Mouse (Mus musculus): ENCODE data around the gene Pde4b.

Pde4b gene

GRCm38 (mm10) chr4:102406848-102407247 is 319.5 kb downstream of the Pde4b start:
- no peak for DNase-seq (ENCODE audit: low spot score)

DNA sequence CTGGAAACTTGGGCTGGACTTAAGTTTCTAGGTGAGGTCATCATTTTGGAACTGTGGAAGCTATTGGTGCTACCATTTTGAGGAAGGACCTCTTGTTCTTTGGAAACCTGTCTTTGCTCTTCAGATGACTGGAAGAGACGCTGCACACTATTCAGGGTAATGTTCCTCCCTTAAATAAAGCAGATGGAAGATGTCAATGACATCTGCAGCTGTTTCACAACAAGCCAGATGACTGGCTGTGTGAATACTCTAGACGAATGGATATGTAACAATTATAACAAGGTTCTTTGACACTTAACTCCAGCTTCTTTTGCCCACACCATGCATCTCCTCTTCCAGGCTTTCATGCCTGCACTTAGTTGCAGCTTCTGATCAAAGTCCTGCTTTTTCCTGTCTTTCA is 320.8 kb downstream of the Pde4b start:
- DNase-seq (ENCODE audit: low spot score), result no peak

GRCm38 (mm10) chr4:102408938-102409337 is 321.6 kb downstream of the Pde4b start:
- DNase-seq (ENCODE audit: low spot score), result no peak

DNA sequence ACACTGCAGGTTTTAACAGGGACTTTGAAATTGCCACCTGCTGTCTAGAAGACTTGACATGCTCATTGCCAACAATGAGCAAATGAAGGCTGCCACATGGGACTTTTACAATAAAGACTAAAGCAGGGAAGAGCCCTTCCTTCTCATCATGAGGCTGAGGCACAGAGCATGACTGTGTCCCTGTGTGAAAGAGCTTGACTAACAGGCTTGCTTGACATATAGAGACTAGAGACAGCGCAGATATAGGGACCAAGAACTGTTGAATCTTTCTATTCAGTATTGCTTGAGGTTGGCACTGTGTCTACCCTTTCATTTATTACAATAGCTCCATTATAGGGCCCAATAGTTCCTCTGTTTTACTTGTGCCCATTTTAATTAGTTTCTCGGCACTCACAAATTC is 325.8 kb downstream of the Pde4b start:
- no peak for DNase-seq (ENCODE audit: low spot score)

GRCm38 (mm10) chr4:102413794-102414193 is 326.5 kb downstream of the Pde4b start:
- DNase-seq (ENCODE audit: low spot score), result no peak

DNA sequence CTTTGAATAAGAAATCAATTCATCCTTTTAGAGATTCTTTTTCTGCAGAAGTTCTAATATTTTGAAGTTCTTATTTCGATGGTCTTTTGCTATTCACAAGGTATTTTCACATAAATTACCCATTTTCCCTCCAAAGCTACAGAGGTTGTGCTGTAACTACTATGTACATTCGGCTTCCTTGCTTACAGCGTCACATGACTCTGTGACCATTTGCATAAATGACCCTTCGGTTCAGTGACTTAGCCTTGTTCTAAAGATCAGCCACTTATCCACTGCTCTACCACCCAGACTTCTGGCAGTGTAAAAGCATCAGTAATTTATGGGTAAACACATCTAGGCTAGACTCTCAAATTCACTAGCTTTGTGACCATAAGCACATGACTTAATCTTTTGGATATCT is 327.3 kb downstream of the Pde4b start:
- DNase-seq (ENCODE audit: low spot score), result no peak

GRCm38 (mm10) chr4:102420794-102421397 is 333.6 kb downstream of the Pde4b start:
- DNase-seq (ENCODE audit: low spot score), result no peak

GRCm38 (mm10) chr4:102421398-102421859 is 334.1 kb downstream of the Pde4b start:
- no peak for DNase-seq (ENCODE audit: low spot score)

GRCm38 (mm10) chr4:102424104-102424503 is 336.8 kb downstream of the Pde4b start:
- DNase-seq (ENCODE audit: low spot score), result no peak

DNA sequence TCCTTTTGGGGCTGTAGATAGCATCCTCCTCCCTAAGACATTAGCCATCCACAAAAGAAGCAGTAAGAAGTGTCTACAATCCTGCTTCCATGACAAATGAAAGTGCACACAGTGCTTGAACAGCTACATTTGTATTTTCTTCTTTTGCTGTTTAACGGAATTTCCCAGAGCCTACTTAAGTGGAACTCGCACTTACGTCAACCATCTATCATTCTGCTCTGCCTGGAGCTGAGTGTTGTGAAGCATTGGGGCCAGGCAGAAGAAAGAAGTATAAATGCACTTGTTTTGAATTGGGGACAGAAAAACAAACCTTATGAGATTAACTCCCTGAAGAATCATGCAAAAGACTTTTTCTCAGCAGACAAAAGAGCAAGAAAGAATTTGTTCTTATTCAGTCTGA is 338.1 kb downstream of the Pde4b start:
- DNase-seq (ENCODE audit: low spot score), result no peak

DNA sequence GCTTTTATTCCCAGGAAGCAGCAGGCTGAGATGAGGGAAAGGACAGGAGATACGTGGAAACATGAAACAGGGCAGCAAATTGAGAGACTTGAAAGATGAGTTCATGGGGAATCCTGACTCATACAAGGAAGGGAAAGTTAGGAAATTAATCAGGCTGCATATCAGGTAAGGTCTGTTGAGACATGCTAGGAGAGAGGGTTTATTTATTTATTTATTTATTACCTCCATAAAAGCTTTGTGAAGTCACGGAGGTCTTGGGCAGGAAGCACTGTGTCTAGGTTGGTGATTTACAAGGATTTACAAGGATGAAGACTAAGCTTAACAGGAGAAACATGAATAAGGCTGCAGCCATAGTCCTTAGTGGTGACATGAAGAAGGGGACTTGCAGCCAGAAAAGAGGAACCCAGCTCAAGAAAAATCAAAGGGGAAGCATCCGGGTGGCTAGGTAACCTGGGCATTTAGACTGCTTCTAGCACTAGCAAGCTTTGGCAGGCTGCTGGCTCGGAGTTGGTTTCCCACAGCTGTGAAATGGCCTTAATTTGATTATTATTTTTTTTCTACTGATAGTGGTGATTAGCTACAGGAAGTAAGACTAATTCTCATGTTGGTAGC is 342.5 kb downstream of the Pde4b start:
- DNase-seq (ENCODE audit: low spot score), result no peak

- no peak for DNase-seq (ENCODE audit: low spot score)
Measured at GRCm38 (mm10) chr4:102432040-102432782, 344.9 kb downstream of the Pde4b start.

- DNase-seq (ENCODE audit: low spot score), result peak; percentile 3
Measured at GRCm38 (mm10) chr4:102439401-102440118, 352.2 kb downstream of the Pde4b start.

DNA sequence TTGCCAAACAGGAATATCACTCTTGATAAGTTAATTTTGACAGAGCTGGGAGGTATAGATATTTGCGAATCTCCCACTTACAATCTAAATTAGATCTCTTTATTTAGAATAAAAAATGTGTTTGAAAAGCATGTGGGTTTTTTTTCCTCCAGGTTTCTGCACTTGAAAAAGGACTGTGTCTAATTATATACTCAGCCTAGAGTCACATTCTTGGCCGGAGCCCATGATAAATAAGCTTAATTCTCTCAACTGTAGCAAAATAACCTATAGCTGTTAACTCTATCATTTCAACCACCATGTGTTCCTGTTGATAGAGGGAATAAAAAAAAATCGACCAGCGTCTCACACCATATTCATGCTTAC is 352.8 kb downstream of the Pde4b start:
- DNase-seq (ENCODE audit: low spot score), result no peak

- no peak for DNase-seq (ENCODE audit: low spot score)
Measured at GRCm38 (mm10) chr4:102443533-102443932, 356.2 kb downstream of the Pde4b start.

DNA sequence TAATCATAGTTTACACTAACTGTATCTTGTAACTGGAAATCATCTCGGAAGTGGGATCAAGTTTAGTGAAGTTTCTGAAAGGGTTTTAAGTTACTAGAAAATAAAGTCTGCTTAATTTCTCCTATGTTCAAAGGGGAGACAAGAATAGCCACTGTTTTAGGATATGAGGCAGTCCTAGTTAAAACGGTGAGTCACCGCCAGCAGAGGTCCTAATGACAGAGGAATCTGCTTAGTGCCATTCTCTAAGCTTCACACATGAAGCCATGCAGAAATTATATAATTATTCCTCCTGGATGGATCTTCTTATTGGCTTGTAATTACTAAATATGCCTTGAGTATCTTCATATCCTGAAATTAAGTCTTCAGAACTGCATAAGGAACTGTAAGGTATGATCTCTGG is 357.2 kb downstream of the Pde4b start:
- DNase-seq (ENCODE audit: low spot score), result no peak

GRCm38 (mm10) chr4:102446160-102446945 is 359.0 kb downstream of the Pde4b start:
- DNase-seq (ENCODE audit: low spot score), result peak; percentile 7

DNA sequence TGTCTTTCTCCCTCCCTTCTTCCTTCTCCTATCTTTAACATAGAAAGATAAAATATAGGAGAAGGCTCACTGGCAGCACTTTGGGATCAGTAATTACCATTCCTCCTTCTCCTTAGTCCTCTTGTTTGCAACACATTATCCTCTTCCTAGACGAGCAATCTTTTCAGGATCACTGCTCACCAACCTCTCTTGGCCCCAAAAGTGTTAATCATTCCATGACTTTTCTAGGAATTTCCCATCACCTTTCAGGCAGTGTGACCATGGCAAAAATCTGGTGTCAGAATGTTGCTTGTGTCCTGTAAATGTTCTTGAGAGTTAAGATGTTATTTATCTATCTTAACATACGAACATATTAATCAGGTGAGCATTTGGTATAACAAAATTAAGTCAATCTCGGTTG is 369.1 kb downstream of the Pde4b start:
- no peak for DNase-seq (ENCODE audit: low spot score)

- no peak for DNase-seq (ENCODE audit: low spot score)
Measured at GRCm38 (mm10) chr4:102459216-102459999, 372.1 kb downstream of the Pde4b start.

- no peak for DNase-seq (ENCODE audit: low spot score)
Measured at GRCm38 (mm10) chr4:102478104-102478503, 390.8 kb downstream of the Pde4b start.

- no peak for DNase-seq (ENCODE audit: low spot score)
Measured at GRCm38 (mm10) chr4:102478860-102479259, 391.5 kb downstream of the Pde4b start.

Data from yolk sac, embryonic 10.5 days (tissue).